Mouse (Mus musculus) midbrain, embryonic 14.5 days (tissue): ENCODE data around the gene Ptger3. TPM values are rescaled to one million over a fixed set of nuclear protein-coding genes. Genes with fewer than 3 reads are reported as not detected.

Experiments used
- ATAC-seq: fragments of 200-750 bp; cut with Nextera tagmentation; 2 replicates; pipeline ENCODE4 v1.8.0; 2017; ENCODE audit warnings: moderate number of reproducible peaks, moderate library complexity; ENCODE audit not compliant: low FRiP score, low TSS enrichment
- DNase-seq: peaks from one replicate; pipeline ENCODE4 v3.0.0-alpha.2; 2015
- H3K27ac ChIP-seq: fragments of 300-500 bp; sonication (generic); replicated peaks from 2 replicates; pipeline ENCODE4 v1.5.1; 2014; ENCODE audit warnings: mild to moderate bottlenecking, low read depth, low read length, moderate library complexity
- H3K27me3 ChIP-seq: fragments of 300-500 bp; sonication (generic); 2 replicates; pipeline ENCODE4 v1.6.1; 2014; ENCODE audit warnings: low read length, control low read depth, mixed read lengths; ENCODE audit not compliant: control insufficient read depth, insufficient read depth
- H3K36me3 ChIP-seq: fragments of 300-500 bp; sonication (generic); 2 replicates; pipeline ENCODE4 v1.6.1; 2014; ENCODE audit warnings: low read length, control low read depth; ENCODE audit not compliant: control insufficient read depth, insufficient read depth
- H3K4me1 ChIP-seq: fragments of 300-500 bp; sonication (generic); 2 replicates; pipeline ENCODE4 v1.6.1; 2014; ENCODE audit warnings: mild to moderate bottlenecking, antibody characterized with exemption, low read length, control low read depth; ENCODE audit not compliant: control insufficient read depth, insufficient read depth
- H3K4me2 ChIP-seq: fragments of 300-500 bp; sonication (generic); 2 replicates; pipeline ENCODE4 v1.6.1; 2014; ENCODE audit warnings: mild to moderate bottlenecking, low read length, moderate library complexity
- H3K4me3 ChIP-seq: fragments of 300-500 bp; sonication (generic); replicated peaks from 2 replicates; pipeline ENCODE4 v1.5.1; 2014; ENCODE audit warnings: low read depth, low read length
- H3K9ac ChIP-seq: fragments of 300-500 bp; sonication (generic); replicated peaks from 2 replicates; pipeline ENCODE4 v1.6.1; 2014; ENCODE audit warnings: mild to moderate bottlenecking, low read length, moderate library complexity
- H3K9me3 ChIP-seq: fragments of 300-500 bp; sonication (generic); 2 replicates; pipeline ENCODE4 v1.6.1; 2016; ENCODE audit warnings: low read length, control low read depth, mixed read lengths; ENCODE audit not compliant: control insufficient read depth
- WGBS: fragments of 180-500 bp; shearing (Covaris S2); extraction: QIAGEN DNeasy Blood & Tissue Kit; methylation state at CpG from one replicate; pipeline ENCODE4 v1.1.7; 2014; 5-methylcytosine and 5-hydroxymethylcytosine counted together
- microRNA counts: library from miRNA; unstranded; fragments of <30 nt; microRNA quantifications from one replicate; lab custom pipeline; 2016
- microRNA-seq: library from miRNA; unstranded; fragments of <30 nt; microRNA quantifications from one replicate; pipeline ENCODE4, GENCODE M21; 2016
- polyA plus RNA-seq: library from polyadenylated mRNA; unstranded; fragments of >200 nt; fragmentation: Nextera tagmentation; extraction: Ambion mirVana; gene quantifications from 2 replicates; pipeline ENCODE4 v1.2.1, GENCODE M21; 2014

Ptger3 gene
- polyA plus RNA-seq, 1 experiment from 2014 or later, result 2.6 TPM

DNA sequence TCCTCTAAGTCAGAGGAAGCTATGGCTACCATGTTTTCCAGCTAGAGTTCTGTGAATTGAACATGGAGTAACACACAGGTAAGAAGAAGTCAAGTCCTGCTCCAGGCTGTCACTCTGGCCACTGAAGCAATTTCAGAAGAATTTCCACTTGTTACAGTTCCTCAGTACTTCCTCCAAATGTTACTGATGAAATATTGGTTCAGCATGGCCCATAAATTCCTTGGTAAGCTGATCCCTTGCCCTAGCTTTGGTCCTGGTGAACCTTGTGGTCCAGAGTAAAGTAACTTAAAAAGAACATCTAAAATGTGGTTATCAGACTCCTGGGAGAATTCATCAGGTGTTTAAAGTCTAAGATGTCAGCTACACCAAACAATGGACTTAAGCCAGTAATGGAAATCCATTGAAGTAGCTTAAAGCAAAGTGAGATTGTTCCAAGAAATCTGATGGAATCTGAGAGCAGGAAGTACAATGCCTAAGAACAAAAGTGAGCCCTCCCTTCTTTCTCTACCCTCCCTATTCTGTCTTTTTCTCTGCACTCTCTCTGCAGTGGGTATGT, 97.9 kb downstream of the Ptger3 start:
- Histone ChIP-seq H3K9me3 (no peaks in the 10 kb centered on the region), H3K36me3 (no peaks in the 10 kb centered on the region), H3K9ac (no peak overlapping the region), H3K27ac (no peak overlapping the region), H3K4me2 (no peak overlapping the region), H3K27me3 (no peaks in the 10 kb centered on the region), H3K4me3 (no peak overlapping the region), H3K4me1 (no peaks in the 10 kb centered on the region)
- ATAC-seq (no peak), DNase-seq (no peak)

DNA sequence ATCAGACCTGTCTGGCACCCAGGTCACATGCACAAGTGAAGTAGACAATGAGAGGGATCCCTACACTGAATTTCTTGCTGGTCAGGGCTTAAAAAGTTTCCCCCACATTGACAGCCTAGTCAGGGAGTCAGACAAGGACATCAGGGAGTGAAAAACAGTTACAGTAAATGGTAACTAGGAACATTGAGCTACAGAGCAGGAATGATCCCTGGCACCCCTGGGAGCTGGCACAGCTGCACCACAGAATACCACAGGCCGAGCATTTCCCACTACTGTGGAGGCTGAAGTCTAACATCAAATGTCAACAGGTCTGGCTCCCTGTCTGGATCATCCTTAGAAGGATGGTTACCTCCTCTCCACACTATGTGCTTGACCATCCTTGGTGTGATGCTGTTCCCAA, 98.8 kb downstream of the Ptger3 start:
- WGBS, result 59% methylated on average over 1 of the region's 1 CpGs
- Histone ChIP-seq H3K27ac (no peak overlapping the region), H3K9me3 (no peaks in the 10 kb centered on the region), H3K9ac (no peak overlapping the region), H3K4me2 (no peak overlapping the region), H3K36me3 (no peaks in the 10 kb centered on the region), H3K4me3 (no peak overlapping the region), H3K27me3 (no peaks in the 10 kb centered on the region), H3K4me1 (no peaks in the 10 kb centered on the region)
- ATAC-seq (no peak), DNase-seq (no peak)

DNA sequence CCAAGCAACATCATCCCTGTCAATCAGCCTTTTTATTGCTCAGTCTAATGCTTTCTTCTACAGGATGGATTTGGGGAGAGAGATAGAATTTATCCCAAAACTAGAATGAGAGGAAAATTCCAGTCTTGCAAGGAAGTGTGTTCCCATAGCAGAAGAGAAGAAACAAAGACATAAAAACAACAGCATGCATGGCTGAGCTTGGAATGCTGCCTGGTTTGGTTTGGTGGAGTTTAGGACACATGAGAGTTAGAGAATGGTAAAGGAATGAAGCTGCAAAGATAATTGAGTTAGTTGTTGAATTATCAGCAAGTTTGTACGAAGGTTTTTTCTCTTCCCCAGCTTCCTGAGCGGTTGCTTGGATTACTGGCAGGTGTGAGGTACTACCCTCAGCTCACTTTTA, 99.5 kb downstream of the Ptger3 start:
- H3K4me3 ChIP-seq, result no peak overlapping the region
- H3K4me2 ChIP-seq, result no peak overlapping the region
- no peaks in the 10 kb centered on the region for H3K4me1 ChIP-seq
- H3K9me3 ChIP-seq, result no peaks in the 10 kb centered on the region
- DNase-seq, result no peak
- no peaks in the 10 kb centered on the region for H3K27me3 ChIP-seq
- H3K27ac ChIP-seq, result no peak overlapping the region
- whole genome bisulfite sequencing, result 38% methylated on average over 2 of the region's 2 CpGs
- H3K36me3 ChIP-seq, result no peaks in the 10 kb centered on the region
- H3K9ac ChIP-seq, result no peak overlapping the region
- no peak for ATAC-seq

DNA sequence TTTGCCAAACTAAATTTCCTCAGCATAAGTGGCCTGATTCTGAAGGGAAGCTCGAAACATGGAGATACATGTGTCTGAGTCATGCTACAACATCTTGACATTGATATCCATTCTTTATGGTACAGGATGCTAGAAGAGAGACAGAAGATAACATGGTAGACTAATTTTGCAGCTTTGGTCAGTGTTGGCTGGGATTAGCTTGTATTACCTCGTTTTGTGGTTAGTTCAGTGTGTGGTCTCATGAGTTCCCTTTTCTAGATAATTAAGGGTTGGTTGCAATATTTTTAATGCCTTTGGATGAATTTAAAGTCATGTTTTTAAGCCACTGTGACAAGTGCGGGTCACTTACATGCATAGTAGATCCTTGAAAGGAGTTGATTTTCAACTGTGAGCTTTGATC, 119.4 kb downstream of the Ptger3 start:
- 82% methylated on average over 3 of the region's 3 CpGs for WGBS
- Histone ChIP-seq H3K4me3 (no peak overlapping the region), H3K4me1 (no peaks in the 10 kb centered on the region), H3K9ac (no peak overlapping the region), H3K36me3 (no peaks in the 10 kb centered on the region), H3K27me3 (no peaks in the 10 kb centered on the region), H3K27ac (no peak overlapping the region), H3K9me3 (no peaks in the 10 kb centered on the region), H3K4me2 (no peak overlapping the region)
- DNase-seq (no peak), ATAC-seq (no peak)

DNA sequence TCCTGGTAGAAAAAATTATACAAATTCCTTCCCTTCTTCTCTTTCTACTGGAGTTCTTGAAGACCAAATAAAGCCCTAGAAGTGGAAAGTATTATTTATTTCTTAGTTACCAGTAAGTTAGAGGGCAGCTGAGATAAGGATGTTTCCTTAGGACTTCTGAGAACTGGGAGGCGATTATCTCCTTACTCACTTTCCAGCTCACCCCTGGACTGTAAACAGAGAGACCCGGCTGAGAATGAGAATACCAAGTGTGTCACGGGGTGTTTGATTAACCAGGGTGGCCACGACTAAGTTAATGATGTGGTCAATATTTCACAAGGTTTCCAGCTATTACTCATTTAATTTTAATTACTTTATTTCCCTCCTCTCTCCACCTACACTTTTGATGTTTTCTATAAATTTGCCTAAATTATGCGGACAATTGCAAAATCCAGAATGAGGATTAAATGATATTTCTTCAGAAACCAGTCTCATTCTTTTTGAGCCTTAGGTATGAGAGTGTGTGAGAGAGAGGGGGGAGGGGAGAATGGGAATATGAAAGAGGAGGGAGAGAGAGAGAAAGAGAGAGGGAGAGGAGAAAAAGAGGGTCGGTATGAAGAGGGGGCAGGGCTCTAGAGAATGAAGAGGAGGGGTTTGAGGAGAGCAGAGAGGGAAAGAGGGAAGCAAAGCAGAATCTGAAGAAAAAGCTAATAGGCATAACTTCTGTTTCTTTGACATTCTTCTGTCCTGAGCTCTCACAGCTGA, 121.9 kb downstream of the Ptger3 start:
- DNase-seq (no peak), ATAC-seq (no peak)
- no peak overlapping the region for H3K4me3 ChIP-seq
- no peaks in the 10 kb centered on the region for H3K36me3 ChIP-seq
- WGBS, result 70% methylated on average over 6 of the region's 6 CpGs
- H3K4me2 ChIP-seq, result no peak overlapping the region
- no peak overlapping the region for H3K9ac ChIP-seq
- H3K27ac ChIP-seq, result no peak overlapping the region
- no peaks in the 10 kb centered on the region for H3K27me3 ChIP-seq
- H3K4me1 ChIP-seq, result no peaks in the 10 kb centered on the region
- H3K9me3 ChIP-seq, result no peaks in the 10 kb centered on the region

MicroRNA genes within 50 kb of the gene (microRNA counts, 519-probe panel; counts per million panel counts)
- not detected for microRNA mmu-miR-186 (lab: Ali Mortazavi, UCI)

Small RNA genes within 50 kb of the gene (microRNA-seq; reads per million reads assigned to microRNA genes)
- 1,013 reads per million, percentile 82 among the genes with 10 or more reads in this experiment for gene Mir186

Other genes with a start within 250 kb of the Ptger3 start
- 120 and 121 TPM in 2 replicates for gene Zranb2, start 32.7 kb upstream of the Ptger3 start, polyA plus RNA-seq